Mouse (Mus musculus) urinary bladder, postnatal 36 days (tissue): ENCODE data around the gene Mcm10.

Experiments
- DNase-seq, 2 experiments: peaks; one replicate each; pipeline ENCODE4 v3.0.0; 2022; ENCODE audit warnings: low spot score in 2 of 2, mixed read lengths in 1 of 2

Mcm10 gene

GRCm38 (mm10) chr2:5033546-5034420, 21.2 kb upstream of the Mcm10 start:
- DNase-seq = peak in 1 of 2 experiments; percentile 23

GRCm38 (mm10) chr2:5032665-5033064, 20.1 kb upstream of the Mcm10 start:
- no peak for DNase-seq

DNA sequence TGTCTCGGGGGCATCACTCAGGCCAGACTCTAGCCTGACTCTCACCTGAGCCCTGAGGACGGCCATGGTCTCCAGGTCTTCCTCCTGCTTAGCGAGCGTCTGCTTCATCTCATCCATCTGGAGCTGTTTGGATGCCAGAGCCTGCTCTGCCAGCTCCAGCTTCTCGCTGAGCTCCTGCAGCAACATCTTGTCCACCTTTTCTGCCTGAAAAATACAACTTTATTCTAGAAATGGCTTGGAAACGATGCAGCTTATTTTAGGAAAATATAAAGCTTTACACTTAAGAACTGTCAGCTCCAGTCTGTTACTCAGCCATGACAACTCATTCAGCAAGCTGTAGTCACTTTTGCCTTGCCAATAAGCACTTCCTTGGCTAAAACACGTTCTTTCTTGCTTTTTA, 18.6 kb upstream of the Mcm10 start:
- no peak for DNase-seq

DNA sequence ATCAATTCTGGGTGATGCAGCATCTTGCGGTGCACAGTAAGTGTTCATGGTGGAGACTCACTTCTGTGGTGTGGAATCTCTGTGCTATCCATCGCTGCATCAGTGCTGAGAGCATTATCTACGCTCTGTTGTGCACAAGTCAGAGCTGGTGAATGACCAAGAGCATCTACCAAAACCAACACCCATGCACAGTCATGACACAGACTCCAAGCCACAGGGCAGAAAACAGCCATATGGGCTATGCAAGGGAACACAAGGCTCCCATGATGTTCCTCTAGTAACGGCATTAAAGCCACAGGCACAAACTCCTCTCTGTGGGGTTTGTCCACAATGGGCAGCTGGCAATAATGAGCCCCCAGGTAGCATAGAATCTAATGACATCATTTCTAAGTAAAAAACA, 17.2 kb upstream of the Mcm10 start:
- no peak for DNase-seq

- no peak for DNase-seq
Observed at GRCm38 (mm10) chr2:5028047-5028446, 15.5 kb upstream of the Mcm10 start.

- no peak for DNase-seq
Observed at GRCm38 (mm10) chr2:5027057-5027456, 14.5 kb upstream of the Mcm10 start.

DNA sequence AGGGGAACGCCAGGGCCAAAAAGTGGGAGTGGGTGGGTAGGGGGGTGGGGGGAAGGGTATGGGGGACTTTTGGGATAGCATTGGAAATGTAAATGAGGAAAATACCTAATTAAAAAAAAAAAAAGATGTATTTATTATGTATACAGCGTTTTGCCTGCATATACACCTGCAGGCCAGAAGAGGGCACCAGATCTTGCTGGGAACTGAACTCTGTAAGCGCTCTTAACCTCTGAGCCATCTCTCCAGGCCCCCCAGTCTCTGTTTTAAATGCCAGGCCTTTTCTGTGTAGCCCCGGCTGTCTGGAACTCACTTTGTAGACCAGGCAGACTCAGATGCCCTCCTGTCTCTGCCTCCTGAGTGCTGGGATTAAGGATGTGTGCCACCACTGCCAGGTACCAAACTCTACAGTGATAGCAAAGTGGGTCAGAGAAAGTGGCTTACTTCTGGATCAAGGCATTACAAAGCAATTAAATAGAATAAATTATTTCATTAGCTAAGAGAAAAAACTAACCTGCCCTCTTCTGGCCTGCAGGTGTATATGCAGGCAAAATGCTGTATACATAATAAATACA, 12.7 kb upstream of the Mcm10 start:
- DNase-seq = no peak

DNA sequence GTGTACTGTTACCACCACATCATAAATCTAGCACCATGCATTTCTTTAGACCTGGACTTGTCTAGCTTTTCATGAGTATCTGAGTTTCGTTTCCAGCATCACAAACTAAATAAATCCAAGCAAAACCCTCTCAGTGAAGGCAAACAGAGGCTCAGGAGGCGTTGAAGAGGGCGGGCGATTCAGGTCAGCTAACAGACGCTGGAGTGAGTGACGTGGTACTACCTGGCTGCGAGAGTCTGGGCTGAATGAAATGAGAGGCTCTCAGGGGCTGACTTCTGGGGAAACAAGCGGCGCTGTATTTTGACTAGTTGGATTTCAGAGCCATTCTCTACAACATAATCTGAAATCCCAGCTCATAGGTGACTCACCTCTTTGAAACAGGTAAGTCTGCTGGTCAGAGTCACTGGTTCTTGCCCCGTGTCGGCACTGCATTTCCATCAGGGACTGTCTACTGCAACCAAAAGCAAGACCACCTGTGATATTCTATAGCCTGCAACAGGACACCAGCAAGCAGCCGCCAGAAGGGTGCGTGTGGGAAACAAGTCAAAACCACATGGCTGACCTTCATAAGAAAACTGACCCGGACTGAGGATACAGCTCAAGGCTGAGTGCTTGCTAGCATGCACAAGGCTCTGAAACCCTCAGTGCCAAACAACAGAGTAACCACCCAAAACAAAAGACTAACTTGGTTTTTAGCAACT, 11.3 kb upstream of the Mcm10 start:
- DNase-seq = no peak

DNA sequence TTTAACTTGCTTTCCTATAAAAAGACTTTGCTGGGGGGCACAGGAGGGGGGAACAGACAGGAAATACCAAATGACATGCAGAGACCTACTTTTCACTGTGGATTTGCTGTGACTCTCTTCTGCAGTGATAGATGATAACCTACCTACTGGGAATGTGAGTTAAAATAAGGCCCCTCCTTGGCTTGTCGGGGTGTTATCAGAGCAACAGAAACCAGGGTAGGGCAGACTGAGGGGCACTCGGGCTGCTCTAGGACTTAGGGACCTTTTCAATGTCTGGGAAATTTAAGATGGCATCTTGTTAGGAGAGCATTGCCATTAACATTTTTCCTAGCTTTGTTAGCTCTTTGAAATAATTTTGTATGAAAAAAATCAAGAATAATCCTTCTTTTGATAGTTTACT, 10.7 kb upstream of the Mcm10 start:
- DNase-seq = no peak

GRCm38 (mm10) chr2:5019708-5020107, 7.1 kb upstream of the Mcm10 start:
- DNase-seq = no peak

GRCm38 (mm10) chr2:5016922-5017321, 4.3 kb upstream of the Mcm10 start:
- no peak for DNase-seq

DNA sequence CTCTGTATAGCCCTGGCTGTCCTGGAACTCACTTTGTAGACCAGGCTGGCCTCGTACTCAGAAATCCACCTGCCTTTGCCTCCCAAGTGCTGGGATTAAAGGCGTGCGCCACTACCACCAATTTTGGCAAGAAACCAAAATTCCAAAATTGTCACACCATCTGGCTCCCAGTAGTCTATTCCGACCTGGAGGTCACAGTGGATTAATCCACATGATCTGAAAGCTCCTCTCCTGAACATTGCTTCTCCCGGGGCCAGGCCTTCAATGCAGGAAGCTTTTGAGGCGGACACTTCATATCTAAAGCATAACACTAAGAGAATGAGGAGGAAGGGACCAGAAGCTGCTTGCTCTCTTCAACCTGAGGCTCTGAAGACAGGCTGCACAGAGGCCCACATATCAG, 2.9 kb upstream of the Mcm10 start:
- no peak for DNase-seq

DNA sequence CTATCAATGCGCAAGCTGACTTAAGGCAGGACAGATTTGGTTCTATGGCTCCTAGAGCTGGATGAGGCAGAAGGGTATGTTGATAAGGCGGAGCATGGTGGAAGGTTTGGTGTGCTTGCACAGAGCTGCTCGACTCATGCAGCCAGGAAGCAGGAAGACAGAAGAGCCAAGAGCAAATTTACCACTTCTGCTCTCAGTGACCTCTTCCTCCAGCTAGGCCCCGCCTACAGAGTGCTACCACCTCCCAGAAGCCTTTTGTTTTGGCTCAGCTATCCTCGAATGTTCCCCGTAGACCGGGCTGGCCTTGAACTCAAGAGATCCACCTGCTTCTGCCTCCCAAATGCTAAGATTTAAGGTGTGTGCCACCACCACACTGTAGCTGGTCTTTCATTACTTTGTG, 2.0 kb upstream of the Mcm10 start:
- no peak for DNase-seq

DNA sequence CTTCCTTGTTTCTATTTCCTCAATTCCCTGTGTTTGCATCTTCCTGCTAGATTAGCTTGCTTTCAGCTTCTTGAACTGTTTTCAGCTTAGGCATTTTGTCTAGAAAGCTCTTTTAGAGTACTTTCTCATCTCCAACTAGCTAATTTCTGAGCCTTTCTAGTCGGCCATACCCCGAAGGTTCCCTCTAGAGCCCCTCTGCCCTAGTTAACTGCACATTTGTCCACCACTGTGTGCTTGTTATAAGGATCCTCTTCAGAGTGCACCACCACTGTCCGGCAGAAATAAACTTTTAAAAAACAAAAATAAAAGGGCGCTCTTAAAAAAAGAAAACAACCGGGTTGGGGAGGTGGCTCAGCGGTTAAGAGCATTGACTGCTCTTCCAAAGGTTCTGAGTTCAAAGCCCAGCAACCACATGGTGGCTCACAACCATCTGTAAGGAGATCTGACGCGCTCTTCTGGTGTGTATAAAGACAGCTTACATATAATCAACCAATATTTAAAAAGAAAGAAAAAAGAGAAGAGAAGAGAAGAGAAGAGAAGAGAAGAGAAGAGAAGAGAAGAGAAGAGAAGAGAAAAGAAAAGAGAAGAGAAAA, 597 bp downstream of the Mcm10 start:
- no peak for DNase-seq

DNA sequence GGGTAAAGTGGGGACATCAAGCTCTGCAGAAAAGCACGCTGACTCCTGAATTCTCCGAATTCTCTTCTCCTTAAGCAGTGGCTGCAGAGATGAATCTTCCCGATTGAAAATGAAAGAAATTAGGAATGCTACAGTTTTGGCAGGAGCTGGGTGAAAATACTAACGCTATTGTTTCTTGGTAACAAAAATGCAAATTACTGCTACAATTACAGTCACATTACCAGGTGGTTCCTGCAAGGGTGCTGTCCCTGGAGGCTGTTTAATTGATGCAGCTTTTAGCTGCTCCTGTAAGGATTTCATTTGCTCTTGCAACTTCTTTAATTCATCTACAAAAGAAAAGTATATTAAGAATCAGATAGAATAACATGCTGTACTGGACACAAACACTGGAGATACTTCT, 5.5 kb downstream of the Mcm10 start:
- no peak for DNase-seq

DNA sequence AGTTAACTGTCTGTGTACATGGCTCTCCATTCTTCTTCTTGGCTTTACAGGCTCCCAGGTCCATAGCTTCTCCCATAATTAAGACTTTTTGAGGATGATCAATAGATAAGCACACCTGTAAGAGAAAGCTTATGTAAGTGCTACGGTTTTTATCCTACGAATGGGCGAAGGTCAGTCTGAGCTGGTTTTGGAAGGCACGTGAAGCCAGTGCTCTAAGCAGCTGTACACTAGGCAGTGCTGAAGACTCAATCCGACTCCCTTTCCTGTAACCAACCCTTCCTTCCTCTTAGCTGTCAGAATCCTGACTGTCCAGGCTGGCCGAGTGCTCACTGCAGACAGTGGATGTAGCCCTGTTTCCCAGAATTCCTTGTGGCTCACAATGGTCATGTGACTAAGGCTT, 11.3 kb downstream of the Mcm10 start:
- no peak for DNase-seq

- no peak for DNase-seq
Observed at GRCm38 (mm10) chr2:4998905-4999304, 13.7 kb downstream of the Mcm10 start.

DNA sequence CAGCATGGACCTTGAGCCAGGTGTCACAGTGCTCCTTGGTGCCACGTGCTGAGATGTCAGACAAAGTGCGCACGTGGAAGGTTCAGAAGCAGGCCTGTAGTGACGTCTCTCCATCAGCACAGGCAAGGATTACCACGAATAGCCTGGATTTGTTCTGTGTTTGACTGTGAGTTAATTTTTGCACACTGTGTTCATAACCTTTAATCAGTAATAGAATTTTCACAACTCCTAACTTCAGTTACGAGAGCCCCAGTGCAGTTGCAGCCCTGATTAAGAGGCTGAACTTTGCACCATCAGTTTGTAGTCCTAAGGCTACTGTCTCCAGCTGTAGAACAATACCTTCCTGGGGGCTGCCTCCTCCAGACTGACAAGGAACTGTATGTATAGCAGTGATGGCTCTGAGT, 16.2 kb downstream of the Mcm10 start:
- DNase-seq = no peak

DNA sequence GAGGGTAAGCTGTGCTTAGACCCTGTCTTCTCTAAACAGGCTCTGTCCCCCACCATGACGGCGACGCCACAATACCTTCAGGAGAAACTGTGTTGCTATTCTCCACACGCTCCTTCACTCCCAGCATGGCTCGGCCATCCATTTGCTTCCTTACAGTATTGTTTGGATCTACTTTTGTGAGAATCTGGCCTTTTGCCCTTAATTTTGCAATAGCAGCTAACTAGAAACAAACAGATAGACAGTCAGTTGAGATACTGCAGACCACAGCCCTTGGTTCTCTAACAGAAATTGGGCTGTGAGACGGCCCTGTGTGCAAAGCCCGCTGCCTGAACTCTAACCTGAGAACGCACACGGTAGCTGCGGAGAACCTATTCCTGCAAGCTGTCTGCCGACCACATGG, 16.9 kb downstream of the Mcm10 start:
- DNase-seq = no peak

DNA sequence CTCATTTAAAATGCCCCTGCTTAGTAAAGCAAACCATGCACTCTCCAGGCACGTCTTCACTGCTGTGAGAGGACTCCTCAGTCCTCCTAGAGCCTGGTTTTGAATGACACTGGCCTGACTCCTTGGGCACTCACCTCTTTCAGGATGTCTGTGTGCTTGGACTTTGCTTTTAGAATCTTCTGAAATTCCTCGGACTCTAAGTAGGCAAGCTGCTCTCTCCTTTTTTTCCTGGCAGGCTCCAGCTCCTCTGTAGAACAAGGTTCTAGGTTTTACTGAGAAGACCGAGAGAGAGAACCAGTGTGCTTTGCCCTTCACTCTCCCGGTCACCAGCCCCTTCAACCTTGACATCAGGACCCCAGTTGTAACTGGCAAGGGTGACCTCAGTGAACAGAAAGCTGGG, 18.2 kb downstream of the Mcm10 start:
- no peak for DNase-seq

- DNase-seq = no peak
Observed at GRCm38 (mm10) chr2:4993584-4993983, 19.0 kb downstream of the Mcm10 start.

DNA sequence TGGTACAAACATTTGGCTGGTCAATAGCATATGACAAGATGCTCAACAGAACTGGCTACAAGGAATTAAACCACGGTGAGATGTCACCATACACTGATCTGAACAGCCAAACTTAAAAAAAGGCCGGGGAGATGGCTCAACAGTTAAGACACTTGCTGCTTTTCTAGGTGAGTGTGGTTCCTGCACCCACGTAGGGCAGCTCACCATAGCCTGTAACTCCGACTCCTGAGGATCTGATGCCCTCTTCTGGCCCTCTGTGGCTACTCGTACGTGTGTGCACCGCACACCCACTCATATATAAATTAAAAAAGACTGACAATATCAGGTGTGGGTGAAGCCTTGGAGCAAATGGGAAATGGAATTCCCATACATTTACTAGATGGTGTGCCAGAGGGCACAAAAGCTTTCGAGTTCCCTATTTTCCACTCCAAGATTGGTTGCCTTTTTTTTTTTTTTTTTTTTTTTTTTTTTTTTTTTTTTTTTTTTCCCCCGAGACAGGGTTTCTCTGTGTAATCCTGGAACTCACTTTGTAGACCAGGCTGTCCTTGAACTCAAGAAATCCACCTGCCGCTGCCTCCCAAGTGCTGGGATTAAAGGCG, 23.7 kb downstream of the Mcm10 start:
- DNase-seq = no peak
